Mouse (Mus musculus) embryonic fibroblast, embryonic 13.5 days (primary cell): ENCODE data around the gene Carhsp1. TPM values are rescaled to one million over a fixed set of nuclear protein-coding genes. Genes with fewer than 3 reads are reported as not detected.

ENCODE experiments used
- H3K27ac ChIP-seq: 2 replicates; pipeline ENCODE4 v1.5.1; 2012; ENCODE audit warnings: low read length, control low read depth, inconsistent platforms; ENCODE audit not compliant: insufficient read depth
- H3K4me1 ChIP-seq: 2 replicates; pipeline ENCODE4 v1.6.1; 2011; ENCODE audit warnings: low read length; ENCODE audit not compliant: control insufficient read depth, insufficient read depth
- H3K4me3 ChIP-seq: 2 replicates; pipeline ENCODE4 v1.5.1; 2011; ENCODE audit warnings: mild to moderate bottlenecking, control low read depth, low read length; ENCODE audit not compliant: insufficient read depth
- CTCF ChIP-seq: IDR thresholded peaks from 2 replicates; pipeline ENCODE4 v1.5.1; 2011; ENCODE audit warnings: mild to moderate bottlenecking, control low read depth, low read length, moderate library complexity, borderline replicate concordance; ENCODE audit not compliant: insufficient read depth
- POLR2A ChIP-seq: IDR thresholded peaks from 2 replicates; pipeline ENCODE4 v1.6.1; 2011; ENCODE audit warnings: low read depth, mild to moderate bottlenecking, control low read depth, low read length, moderate library complexity
- polyA plus RNA-seq: library from polyadenylated mRNA; stranded (reverse); fragments of >200 nt; gene quantifications from 2 replicates; pipeline ENCODE4 v1.2.4, GENCODE M21; 2011; ENCODE audit warnings: low read depth; ENCODE audit not compliant: missing spikeins, insufficient read length

Carhsp1 gene
- polyA plus RNA-seq = 61.1 and 74.8 TPM in 2 replicates

DNA sequence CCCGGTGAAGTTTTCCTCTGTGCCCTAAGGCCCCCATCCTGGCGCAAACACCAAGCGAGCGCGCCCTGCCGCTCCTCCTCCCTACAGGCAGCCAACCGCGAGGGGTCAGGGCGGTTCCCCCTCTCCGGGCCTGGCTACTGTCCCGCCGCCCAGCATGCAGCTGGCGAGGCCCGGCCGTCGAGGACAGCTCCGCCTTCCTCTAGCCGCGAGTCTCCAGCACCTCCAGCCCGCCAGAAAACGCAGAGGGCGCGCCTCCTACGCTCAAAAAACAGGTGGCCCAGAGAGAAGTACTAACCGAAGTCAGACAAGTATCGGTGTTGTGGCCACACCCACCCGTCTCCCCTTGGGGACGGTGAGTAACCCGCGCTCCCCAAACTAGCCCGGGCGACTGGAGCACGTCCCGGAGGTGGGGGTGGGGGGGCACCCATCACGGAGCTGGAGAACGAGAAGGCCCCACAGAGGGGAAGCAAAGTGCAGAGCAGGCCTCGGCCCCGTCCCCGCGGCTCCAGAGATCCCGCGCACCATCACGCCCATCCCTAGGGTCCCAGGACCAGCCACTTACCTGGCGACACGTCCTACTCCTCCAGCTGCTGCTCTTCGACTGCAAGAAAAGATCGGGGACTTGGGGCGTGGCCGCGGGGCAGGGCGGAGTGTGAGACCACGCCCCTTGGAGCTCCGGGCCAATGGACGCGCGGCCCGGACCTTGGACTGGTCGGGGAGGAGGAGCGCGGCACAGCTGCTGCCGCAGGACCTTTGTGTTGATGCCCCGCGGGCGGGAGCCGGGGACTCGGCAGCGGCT is at the start of gene Carhsp1:
TSS of gene Carhsp1 (minus strand) at position 605 of the 799 bp plus-strand sequence.
- TF ChIP-seq POLR2A (peak; percentile 98), CTCF (no peak)
- peaks cover 14% of the 10 kb centered on the region for H3K4me1 ChIP-seq
- peak within 1 kb of the TSS; percentile 55 for H3K27ac ChIP-seq
- peak within 1 kb of the TSS; percentile 75 for H3K4me3 ChIP-seq

- no peak overlapping the region for H3K27ac ChIP-seq
Measured at GRCm38 (mm10) chr16:8720447-8720846, 48.5 kb upstream of the Carhsp1 start.

DNA sequence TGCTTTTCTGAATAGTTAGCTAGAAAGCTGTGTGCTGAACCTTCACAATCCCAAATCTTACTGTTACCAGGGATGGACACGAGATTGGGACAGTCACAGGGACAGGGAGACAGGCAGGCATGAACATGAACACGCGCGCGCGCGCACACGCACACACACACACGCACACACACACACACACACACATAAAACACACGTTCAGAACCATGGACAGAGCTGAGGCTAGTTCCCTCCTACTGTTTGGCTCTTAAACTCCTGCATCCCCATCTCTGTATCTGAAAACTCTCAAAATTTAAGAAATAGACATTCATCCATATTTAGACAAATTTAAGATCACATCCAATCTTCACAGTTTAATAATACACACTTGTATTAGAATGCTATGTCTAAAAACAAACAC is 45.8 kb upstream of the Carhsp1 start:
- H3K27ac ChIP-seq = no peak overlapping the region
- TF ChIP-seq CTCF (no peak), POLR2A (no peak)
- peaks cover 13% of the 10 kb centered on the region for H3K4me1 ChIP-seq
- H3K4me3 ChIP-seq = no peak overlapping the region

More at GRCm38 (mm10) chr16:8720447-8720846, 48.5 kb upstream of the Carhsp1 start:
- TF ChIP-seq CTCF (no peak), POLR2A (no peak)
- H3K4me1 ChIP-seq = peaks cover 11% of the 10 kb centered on the region
- no peak overlapping the region for H3K4me3 ChIP-seq

- Histone ChIP-seq H3K4me1 (peaks cover 13% of the 10 kb centered on the region), H3K27ac (no peak overlapping the region), H3K4me3 (no peak overlapping the region)
- TF ChIP-seq CTCF (no peak), POLR2A (no peak)
Measured at GRCm38 (mm10) chr16:8716300-8716699, 44.3 kb upstream of the Carhsp1 start.

GRCm38 (mm10) chr16:8715513-8716080 is 43.6 kb upstream of the Carhsp1 start:
- Histone ChIP-seq H3K4me1 (peaks cover 13% of the 10 kb centered on the region), H3K4me3 (no peak overlapping the region), H3K27ac (no peak overlapping the region)
- TF ChIP-seq POLR2A (no peak), CTCF (no peak)

- H3K4me1 ChIP-seq = peaks cover 13% of the 10 kb centered on the region
- TF ChIP-seq POLR2A = no peak
- no peak for TF ChIP-seq CTCF
- no peak overlapping the region for H3K4me3 ChIP-seq
- H3K27ac ChIP-seq = no peak overlapping the region
Measured at GRCm38 (mm10) chr16:8714851-8715250, 42.9 kb upstream of the Carhsp1 start.

DNA sequence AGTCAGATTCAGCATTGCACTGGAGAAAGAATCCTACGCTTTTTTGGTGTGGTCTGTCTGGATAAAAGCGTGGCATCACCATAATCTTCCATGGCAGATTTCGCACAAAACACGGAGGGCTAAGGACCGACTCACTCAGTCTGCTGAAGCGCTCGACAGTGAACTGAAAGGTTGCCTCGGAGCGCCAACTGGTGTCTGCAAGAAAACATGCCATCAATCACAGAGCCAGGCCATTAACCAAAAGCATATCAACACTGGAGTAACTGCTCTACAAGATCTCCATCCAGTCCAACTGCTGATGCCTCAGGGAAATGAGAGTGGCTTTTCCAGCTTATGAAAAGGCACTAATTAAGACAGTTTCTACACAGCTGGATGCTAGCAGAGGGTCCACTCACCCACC is 40.0 kb upstream of the Carhsp1 start:
- TF ChIP-seq CTCF (no peak), POLR2A (no peak)
- H3K4me1 ChIP-seq = peaks cover 10% of the 10 kb centered on the region
- no peak overlapping the region for H3K4me3 ChIP-seq
- no peak overlapping the region for H3K27ac ChIP-seq

- Histone ChIP-seq H3K27ac (no peak overlapping the region), H3K4me1 (no peaks in the 10 kb centered on the region), H3K4me3 (no peak overlapping the region)
- TF ChIP-seq CTCF = no peak
- no peak for TF ChIP-seq POLR2A
Measured at GRCm38 (mm10) chr16:8700586-8700985, 28.6 kb upstream of the Carhsp1 start.

DNA sequence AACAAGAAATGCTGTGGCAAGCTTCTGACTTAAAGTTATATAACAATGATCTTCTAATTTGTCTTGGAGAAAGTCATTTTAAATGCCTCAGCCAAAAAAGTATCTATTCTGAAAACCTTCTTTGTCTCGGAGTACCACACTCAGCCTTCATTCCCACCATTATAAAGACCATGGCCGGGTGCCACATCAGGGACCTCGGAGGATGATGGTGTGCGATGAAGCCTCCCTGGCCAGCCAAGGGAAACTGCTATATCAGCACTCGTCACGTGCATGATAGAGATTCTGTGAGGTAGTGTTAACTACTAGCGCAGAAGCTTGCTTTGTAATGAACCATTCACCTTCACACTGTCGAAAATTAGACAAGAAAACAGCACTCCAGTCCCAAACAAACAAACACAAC is 27.6 kb upstream of the Carhsp1 start:
- no peak overlapping the region for H3K4me3 ChIP-seq
- no peak overlapping the region for H3K27ac ChIP-seq
- TF ChIP-seq POLR2A (no peak), CTCF (no peak)
- H3K4me1 ChIP-seq = no peaks in the 10 kb centered on the region

DNA sequence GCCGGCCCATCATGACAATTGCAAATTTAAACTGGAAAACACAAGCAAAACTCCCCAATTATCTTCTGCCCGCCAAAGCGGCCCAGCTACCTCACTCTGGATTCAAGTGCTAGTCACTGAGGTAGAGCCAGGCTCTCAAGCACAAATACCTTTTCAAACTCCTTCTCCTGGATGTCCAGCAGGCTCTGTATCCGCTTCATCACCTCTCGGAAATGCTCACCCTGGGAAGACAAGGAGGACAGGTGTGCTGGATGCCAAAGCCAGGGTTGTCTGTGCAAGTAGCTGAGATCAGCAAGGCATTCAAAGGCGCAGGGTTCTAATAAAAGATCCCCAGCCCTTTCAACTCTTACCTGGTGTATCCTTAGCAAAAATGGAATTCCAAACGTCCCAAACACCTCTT is 19.3 kb upstream of the Carhsp1 start:
- TF ChIP-seq POLR2A (no peak), CTCF (no peak)
- no peak overlapping the region for H3K4me3 ChIP-seq
- H3K4me1 ChIP-seq = no peaks in the 10 kb centered on the region
- H3K27ac ChIP-seq = no peak overlapping the region
